Mouse (Mus musculus) adrenal gland, adult 18-20 months (tissue): Measurements from ENCODE around the gene Akap10. TPM values are rescaled to one million over a fixed set of nuclear protein-coding genes. Genes with fewer than 3 reads are reported as not detected.

ENCODE experiments used
- DNase-seq, 2 experiments: peaks; one replicate each; pipeline ENCODE4 v3.0.0; 2021 to 2022; ENCODE audit warnings: low spot score in 2 of 2
- total RNA-seq, 2 experiments: library from RNA; stranded (reverse); gene quantifications; 1 replicate in 1 of 2; 2 replicates in 1 of 2; pipeline ENCODE4 v1.2.3; 2021

Gene Akap10
- total RNA-seq, 2 experiments from 2014 or later: 25.3 to 26.0 TPM

GRCm38 (mm10) chr11:61839182-61839581 lies 90.9 kb downstream of the Akap10 start:
- no peak for DNase-seq

Other genes starting within 250 kb of the Akap10 start
- 1 to 10 TPM; 1.2 to 1.6 TPM for gene Fam83g, start 246.2 kb downstream of the Akap10 start, total RNA-seq
- not detected for gene Slc5a10, start 209.4 kb downstream of the Akap10 start, total RNA-seq
- 10 to 100 TPM; 25.1 to 27.9 TPM for gene Prpsap2, start 168.2 kb downstream of the Akap10 start, total RNA-seq
- gene Ulk2, start 75.2 kb downstream of the Akap10 start, total RNA-seq: 10 to 100 TPM; 28.3 to 33.8 TPM
- 1 to 10 TPM; 4.4 to 6.3 TPM for gene Specc1, start 26.5 kb upstream of the Akap10 start, total RNA-seq